Mouse (Mus musculus) erythroid progenitor cell, adult 5-6 weeks (primary cell): ENCODE results near the gene Shisa8. TPM values are rescaled to one million over a fixed set of nuclear protein-coding genes. Genes with fewer than 3 reads are reported as not detected.
A peak's percentile ranks its signal among the peaks of the same experiment; 100 is the strongest.

Source experiments
- ATAC-seq: replicated peaks from 2 replicates; pipeline ENCODE4 v1.8.0; 2016; ENCODE audit warnings: moderate number of reproducible peaks, mild to moderate bottlenecking, moderate TSS enrichment, inconsistent platforms; ENCODE audit not compliant: poor library complexity, low FRiP score, severe bottlenecking
- total RNA-seq, 2 experiments: library from RNA; stranded (forward) in 1 of 2; stranded (reverse) in 1 of 2; fragments of 150-400 nt in 1 of 2; fragments of 186-747, 209-891 nt in 1 of 2; gene quantifications; 2 replicates each; pipeline versions ENCODE4 v1.2.3 to v1.2.4; 2015 to 2017; ENCODE audit warnings: low replicate concordance in 2 of 2

Gene Shisa8
- total RNA-seq, 2 experiments from 2014 or later = not detected

GRCm38 (mm10) chr15:82184183-82184582 is 28.4 kb downstream of the Shisa8 start:
- peak; percentile 74 for ATAC-seq

DNA sequence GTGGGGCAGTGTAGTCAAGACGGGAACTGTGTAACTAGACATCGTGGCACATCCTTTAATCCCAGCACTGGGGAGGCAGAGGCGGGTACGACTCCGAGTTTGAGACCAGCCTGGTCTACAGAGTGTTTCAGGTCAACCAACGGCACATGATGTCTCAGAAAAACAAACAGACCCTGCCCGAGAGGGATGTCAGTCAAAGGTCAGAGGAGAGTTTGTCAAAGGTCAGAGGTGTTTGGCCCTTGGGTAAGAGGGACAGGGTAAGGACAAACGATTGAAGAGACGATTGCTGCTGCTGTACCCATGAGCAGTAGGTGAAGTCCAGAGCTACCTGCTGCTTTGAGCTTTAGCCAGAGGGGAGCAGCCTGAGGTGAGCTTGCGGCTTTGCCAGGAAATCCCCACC is 29.0 kb downstream of the Shisa8 start:
- ATAC-seq = no peak

DNA sequence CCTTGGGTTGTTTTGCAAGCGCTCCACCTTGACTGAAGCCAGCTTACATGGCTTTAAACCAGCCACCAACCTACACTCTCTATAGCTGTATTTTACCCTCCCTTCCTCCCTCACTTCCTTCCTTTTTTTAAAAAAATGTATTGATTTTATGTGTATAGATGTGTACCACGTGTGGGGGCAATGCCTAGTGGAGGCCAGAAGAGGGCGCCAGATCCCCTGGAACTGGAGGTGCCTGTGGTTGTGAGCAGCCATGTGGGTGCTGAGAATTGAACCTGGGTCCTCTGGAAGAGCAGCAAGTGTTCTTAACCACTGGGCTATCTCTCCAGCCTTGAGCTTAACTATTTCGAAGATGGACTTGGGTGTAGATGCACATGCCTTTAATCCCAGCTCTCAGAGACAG is 30.3 kb downstream of the Shisa8 start:
- ATAC-seq = no peak

DNA sequence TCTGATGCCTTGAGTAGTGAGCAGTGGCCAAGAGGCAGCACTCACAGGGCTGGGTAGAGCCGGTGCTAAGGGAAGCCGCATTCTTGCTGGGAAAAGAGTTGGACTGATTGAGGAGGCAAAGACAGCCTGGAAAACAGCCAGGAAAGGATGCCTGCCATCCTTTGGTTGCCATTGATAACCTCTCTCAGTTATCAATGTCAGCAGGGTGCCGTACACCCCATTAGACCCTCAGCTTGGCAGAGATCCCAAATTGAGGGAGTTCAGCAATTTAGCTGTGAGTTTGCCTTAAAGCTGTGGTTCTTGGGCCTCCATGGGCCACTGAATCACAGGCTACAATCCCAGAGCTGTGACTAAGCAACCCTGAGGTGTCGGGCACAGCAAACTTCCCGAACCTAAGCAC is 31.5 kb downstream of the Shisa8 start:
- peak; percentile 39 for ATAC-seq

DNA sequence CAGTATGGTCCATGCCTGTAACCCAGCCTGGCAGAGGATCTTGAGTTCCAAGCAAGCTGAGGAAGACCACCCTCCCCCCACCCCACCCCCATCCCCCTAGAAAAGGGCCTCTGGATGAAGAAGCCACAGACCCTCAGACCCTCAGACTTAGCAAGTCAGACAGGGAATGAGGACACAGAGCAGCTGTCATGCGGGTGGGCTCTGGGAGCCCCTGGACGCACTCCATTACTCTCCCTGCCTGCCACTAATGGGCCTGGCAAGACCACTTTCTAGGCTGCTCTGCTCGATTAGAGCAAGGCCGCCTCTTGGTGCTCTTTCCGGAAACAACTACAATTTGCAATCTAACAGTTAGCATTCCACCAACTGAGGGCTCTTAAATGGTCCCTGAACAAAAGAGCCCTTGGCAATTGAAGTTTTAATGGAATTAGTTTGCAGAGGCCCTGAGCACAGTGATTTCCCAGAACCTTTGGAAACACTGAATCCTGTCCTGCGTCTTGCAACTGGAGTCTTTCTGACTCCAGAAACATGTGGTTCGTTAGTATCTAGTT is 34.8 kb downstream of the Shisa8 start:
- ATAC-seq = no peak

DNA sequence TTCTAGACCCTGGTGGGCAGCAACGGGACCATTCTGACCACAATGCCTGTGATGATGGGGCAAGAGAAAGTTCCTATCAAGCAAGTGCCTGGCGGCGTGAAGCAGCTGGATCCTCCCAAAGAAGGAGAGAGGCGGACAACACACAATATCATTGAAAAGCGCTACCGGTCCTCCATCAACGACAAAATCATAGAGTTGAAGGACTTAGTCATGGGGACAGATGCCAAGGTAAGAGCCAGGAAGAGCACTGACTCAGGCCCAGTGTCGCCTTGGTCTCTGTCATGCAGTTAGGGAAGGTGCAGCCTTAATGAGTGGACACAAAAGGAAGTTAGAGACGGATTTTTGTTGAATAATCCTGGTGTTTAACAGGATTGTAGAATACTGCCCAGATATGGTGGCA is 37.5 kb downstream of the Shisa8 start:
- no peak for ATAC-seq

GRCm38 (mm10) chr15:82172648-82173047 is 40.0 kb downstream of the Shisa8 start:
- no peak for ATAC-seq

DNA sequence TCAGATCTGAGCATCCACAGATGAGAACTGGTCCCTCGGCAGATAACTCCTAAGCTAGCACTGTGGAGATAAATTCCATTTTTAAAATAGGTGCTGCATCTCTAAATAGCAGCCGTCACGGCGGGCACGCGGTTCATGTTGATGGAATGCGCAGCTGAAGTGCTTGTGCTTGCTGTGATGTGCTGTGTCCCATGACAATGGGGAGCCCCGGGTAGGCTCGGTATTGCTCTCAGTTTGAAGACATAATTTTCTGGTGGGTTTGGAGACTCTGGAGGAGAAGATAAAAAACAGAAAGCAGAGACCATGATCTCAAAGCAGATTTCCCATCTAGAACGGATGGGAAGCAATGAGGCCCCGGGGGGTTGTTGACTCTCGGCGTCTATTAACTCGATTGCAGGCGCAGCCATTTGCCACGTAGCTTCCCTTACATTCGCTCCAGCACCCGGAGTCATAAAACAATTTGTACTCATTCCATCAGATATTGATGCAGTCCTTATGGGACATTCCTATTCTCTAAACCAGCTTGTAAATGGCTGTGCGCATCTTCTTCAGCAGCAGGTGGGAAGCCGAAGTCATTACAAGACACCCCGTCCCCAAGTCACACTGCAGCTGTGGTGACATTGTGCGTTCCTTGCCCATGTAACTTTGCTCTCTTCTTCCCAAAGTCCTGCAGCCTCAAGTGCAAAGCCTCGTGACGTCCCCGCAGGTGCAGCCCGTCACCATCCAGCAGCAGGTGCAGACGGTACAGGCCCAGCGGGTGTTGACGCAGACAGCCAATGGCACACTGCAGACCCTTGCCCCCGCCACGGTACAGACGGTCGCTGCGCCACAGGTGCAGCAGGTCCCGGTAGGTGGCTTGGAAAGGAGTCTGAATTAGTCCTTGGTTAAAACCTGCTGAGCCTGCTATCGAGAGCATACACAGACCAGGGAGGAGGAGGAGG is 41.9 kb downstream of the Shisa8 start:
- no peak for ATAC-seq

- ATAC-seq = no peak
Measured at GRCm38 (mm10) chr15:82169671-82170070, 42.9 kb downstream of the Shisa8 start.

DNA sequence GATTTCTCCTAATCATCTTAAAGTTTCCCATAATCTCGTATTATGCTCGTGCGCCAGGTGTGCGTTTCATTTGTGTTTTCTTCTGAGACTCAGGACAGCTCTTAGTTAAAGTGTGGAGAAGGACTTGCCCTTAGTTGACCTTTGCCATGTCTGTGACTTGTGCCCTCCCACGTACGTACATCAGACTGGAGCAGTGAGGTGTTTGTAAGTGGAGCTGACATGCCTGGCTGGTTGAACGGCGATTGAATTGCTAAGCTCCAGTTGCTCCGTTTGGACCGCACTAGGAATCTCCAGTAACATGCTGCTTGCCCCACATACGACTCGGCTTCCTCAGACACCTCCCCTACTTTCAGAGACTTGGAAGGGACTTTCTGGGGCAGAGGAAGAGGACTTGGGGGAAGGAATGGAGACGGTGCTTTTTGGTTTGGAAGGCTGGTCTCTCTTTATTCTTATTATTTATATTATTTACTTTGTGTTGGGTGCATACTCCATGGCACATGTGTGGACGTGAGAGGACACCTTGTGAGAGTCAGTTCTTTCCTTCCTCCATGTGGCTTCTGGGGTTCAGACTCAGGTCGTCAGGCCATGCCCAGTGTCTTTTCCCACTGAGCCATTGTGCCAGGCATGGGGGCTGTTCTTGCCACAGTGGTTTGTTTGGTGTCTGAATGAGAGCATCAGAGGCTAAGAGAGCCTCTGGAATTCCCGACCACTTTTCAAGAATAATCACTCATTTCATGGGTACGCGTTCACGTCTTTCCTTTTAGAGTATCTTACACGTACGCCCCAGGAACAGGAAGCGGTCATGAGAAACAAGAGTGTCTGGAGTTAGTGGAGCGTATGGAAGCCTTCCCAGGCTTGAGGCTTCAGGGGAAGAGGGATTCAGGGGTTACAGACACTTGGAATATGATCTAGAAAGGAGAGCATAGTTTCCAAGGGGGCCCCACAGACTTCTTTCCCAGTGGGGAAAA is 45.1 kb downstream of the Shisa8 start:
- no peak for ATAC-seq

DNA sequence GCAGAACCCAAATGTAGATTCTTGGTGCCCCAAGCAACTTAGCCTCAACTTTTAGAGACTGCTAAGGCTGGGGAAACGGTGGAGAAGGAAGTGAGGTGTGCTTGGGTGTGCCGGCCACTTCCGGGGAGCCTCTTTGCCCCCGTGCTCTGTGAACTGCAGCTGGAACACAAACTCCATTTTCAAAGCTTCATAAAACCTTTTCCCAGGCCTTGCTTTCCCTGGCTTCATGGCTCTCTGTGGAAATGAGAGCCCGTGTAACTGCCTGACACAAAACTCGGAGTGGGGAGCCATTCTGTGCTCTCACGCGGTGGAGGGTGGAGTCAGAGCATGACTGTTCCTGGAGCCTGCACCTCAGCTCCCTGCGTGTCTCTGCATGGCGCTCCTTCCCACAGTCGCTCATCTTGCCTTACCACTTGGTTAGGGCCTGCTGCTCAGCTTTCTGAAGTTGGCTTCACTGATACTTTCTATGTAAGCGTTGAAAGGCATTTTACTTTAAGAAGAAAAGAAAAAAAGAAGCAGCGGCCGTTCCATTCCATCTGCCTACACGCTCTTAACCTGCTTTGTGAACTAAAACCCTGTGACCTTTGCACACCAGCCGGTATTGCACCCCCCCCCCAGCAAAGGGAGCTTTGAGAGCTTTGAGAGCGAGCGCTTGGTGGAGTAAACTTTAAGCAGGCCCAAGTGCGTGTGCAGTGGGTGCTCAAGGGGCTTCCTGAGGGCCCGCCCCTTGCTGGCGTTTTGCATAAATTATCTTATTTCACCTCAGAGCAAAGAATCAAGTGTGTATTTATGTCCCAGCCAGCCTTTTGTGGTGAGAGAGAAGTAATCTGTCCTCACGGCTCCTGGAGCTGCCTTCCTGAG is 46.1 kb downstream of the Shisa8 start:
- ATAC-seq = peak; percentile 65

- ATAC-seq = peak; percentile 67; the same call in 1 of the 2 replicates
Measured at GRCm38 (mm10) chr15:82165332-82166239, 47.0 kb downstream of the Shisa8 start.

DNA sequence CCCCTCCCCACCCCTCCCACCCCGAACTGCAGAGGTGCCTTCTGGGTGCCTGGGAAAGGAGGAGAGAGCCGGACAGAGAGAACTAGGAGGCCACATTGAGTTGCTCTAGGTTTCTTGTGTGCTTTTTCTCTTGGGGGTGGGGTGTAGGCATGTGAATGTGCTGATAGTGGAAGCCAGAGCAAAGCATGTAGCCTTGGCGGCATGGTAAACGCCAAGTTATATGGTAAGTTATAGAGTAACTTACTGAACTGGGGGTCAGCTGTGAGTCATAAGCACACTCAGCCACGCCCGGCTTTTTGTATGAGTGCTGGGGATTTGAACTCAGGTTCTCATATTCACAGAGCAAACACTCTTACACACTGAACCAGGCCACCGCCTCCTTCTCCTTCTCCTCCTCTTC is 48.1 kb downstream of the Shisa8 start:
- peak; percentile 32; the same call in 1 of the 2 replicates for ATAC-seq

DNA sequence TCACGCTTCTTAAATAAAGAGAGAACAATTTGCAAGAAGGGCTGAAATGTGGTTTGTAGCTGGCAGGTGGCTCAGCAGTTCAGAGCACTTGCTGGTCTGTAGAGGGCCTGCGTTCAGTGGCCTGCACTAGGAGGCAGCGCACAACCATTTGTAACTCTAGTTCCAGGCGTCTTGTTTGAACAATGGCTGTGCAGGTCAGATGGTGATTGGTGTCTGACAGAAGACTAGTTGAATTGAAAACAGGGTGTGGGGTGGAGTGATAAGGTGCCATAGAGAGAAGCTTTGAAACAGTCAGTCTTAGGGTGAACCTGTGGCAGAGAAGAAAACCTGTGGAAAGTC is 48.6 kb downstream of the Shisa8 start:
- ATAC-seq = peak; percentile 40

DNA sequence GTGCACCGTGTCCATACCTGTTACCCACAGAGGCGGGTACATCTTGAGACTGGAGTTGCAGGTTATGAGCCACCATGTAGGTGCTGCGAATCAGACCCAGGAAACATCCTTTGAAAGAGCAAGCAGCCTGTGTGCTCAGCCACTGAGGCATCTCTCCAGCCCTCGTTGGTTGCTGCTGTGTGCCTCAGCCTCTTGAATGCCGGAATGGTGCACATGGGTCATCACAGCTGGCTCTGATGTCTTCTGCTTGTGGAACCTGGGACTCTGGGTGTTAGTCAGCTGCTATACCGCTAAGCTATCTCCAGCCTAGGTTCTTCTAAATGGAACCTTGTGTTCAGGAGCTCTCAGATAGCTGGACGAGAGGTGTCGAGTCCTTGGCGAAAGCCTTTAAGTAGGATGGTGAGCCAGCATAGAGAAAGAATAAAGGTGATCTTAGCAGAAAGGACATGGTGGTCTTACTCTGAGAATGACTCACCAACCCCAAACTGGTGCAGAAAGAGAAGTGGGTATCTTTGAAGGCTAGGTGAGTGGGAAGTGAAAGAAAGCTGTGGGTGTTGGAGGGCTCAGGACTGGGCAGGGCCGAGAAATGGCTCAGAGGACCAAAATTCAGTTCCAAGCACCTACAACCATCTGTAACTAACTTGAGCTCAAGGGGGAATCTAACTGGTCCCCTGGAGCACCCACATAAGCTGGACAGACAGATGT is 49.1 kb downstream of the Shisa8 start:
- no peak for ATAC-seq

- ATAC-seq = no peak
Measured at GRCm38 (mm10) chr15:82161965-82162600, 50.5 kb downstream of the Shisa8 start.
